Comparison of ENCODE assay signal across 8 mouse cellular contexts in genomic region chr2:145161046-145161700, GRCm38 (mm10). TPM values are rescaled to one million over a fixed set of nuclear protein-coding genes. Genes with fewer than 3 reads are reported as not detected.
DNase-seq lines count a peak whose midpoint lies in the region; ATAC-seq and TF ChIP-seq lines count a peak whose summit lies in the region.

No protein-coding gene starts in this region.

- H3K27me3 ChIP-seq in kidney, embryonic 16.5 days (ENCODE audit: insufficient read depth, low read length), result no peaks in the 10 kb centered on the region
- H3K27me3 ChIP-seq in liver, adult 2 months (ENCODE audit: control insufficient read depth, insufficient read depth, low read length), result no peaks in the 10 kb centered on the region; the same call in 1 of the 2 replicates

- no peaks in the 10 kb centered on the region for H3K36me3 ChIP-seq in kidney, embryonic 16.5 days (ENCODE audit: insufficient read depth, low read length)
- no peaks in the 10 kb centered on the region for H3K36me3 ChIP-seq in liver, adult 2 months (ENCODE audit: control insufficient read depth, insufficient read depth, low read length)

- no peaks in the 10 kb centered on the region for H3K9me3 ChIP-seq in kidney, embryonic 16.5 days (ENCODE audit: low read length)

- no peak overlapping the region for H3K4me3 ChIP-seq in kidney, embryonic 16.5 days (ENCODE audit: low read length)
- no peak overlapping the region for H3K4me3 ChIP-seq in liver, adult 2 months (ENCODE audit: insufficient read depth, low read depth, low read length)

- H3K9ac ChIP-seq in kidney, embryonic 16.5 days (replicated peaks; ENCODE audit: low read length), result no peak overlapping the region
- no peak overlapping the region for H3K9ac ChIP-seq in liver, adult 2 months (ENCODE audit: low read depth, low read length)

- no peaks in the 10 kb centered on the region for H3K4me1 ChIP-seq in kidney, embryonic 16.5 days (ENCODE audit: insufficient read depth, low read length)
- H3K4me1 ChIP-seq in liver, adult 2 months (ENCODE audit: control insufficient read depth, insufficient read depth, low read length), result no peaks in the 10 kb centered on the region

- ATAC-seq in kidney, embryonic 16.5 days (ENCODE audit: low FRiP score, low TSS enrichment), result peak; percentile 89
- ATAC-seq in neutrophil, adult 5-6 weeks (ENCODE audit: extremely low read depth, insufficient number of reproducible peaks, low FRiP score, poor library complexity, severe bottlenecking), result peak; percentile 76

- DNase-seq in 416B (ENCODE audit: low read depth), result peak; percentile 82
- peak; percentile 86 to 88 for DNase-seq in adrenal gland, adult 18-20 months (ENCODE audit: low spot score in 2 of 2)
- peak; percentile 66 for DNase-seq in embryo, embryonic 11.5 days (ENCODE audit: low read depth, low spot score)
- peak; percentile 80 for DNase-seq in heart, adult 8-10 months (ENCODE audit: low spot score)
- peak; percentile 47 for DNase-seq in liver, adult 2 months (ENCODE audit: extremely low read depth, low read depth, low spot score)
- peak; percentile 43 for DNase-seq in thymus, postnatal 0 days (ENCODE audit: low spot score)

- peak; percentile 97 for TF ChIP-seq CTCF in liver, adult 2 months (IDR thresholded peaks at IDR 0.05; ENCODE audit: low read depth, low read length)

- H3K79me2 ChIP-seq in liver, adult 2 months (ENCODE audit: control insufficient read depth, insufficient read depth, low read length), result no peaks in the 10 kb centered on the region

- WGBS in kidney, embryonic 16.5 days, result 28% methylated on average over 12 of the region's 12 CpGs
- 25% methylated on average over 12 of the region's 12 CpGs for WGBS in liver, adult 2 months

- no peak overlapping the region for H3K27ac ChIP-seq in kidney, embryonic 16.5 days (ENCODE audit: low read length)
- H3K27ac ChIP-seq in liver, adult 2 months (replicated peaks; ENCODE audit: insufficient read depth, low read depth, low read length), result no peak overlapping the region

- H3K4me2 ChIP-seq in kidney, embryonic 16.5 days (replicated peaks; ENCODE audit: low read depth, low read length), result no peak overlapping the region

- TF ChIP-seq POLR2A in liver, adult 2 months (IDR thresholded peaks at IDR 0.05; ENCODE audit: extremely low read depth, insufficient read depth, low read length), result no peak

RNA-seq across cellular contexts. Expression of gene Slc24a3, which starts 6.4 kb away (rescaled TPM):
- total RNA-seq in adrenal gland, adult 18-20 months (2021), result 10 to 100 TPM; 29.4 to 52.4 TPM
- 1 to 10 TPM; 1.7 to 2.4 (median 2.0) TPM for total RNA-seq in heart, adult 8-10 months (2022)
- polyA plus RNA-seq in kidney, embryonic 16.5 days (2015; fragmentation: Nextera tagmentation; extraction: Ambion mirVana), result 0.66 and 1.0 TPM in 2 replicates
- total RNA-seq in liver, adult 2 months (2014; rRNA removed), result 0.09 and 0.34 TPM in 2 replicates
- 0.14 and 0.33 TPM in 2 replicates for polyA plus RNA-seq in liver, adult 2 months (2012; rRNA removed)
- total RNA-seq in neutrophil, adult 5-6 weeks (2017), result 0.74 and 1.0 TPM in 2 replicates
- polyA plus RNA-seq in thymus, postnatal 0 days (2015; fragmentation: Nextera tagmentation; extraction: Ambion mirVana), result 0.60 and 0.64 TPM in 2 replicates

Comparison
In these comparisons a context has a peak if more than half of its experiments do, and no peak if none do; other contexts are left out.
1. RNA of gene Slc24a3, which starts 6.4 kb away (total RNA-seq): 29.4 to 52.4 TPM in adrenal gland, adult 18-20 months; 1.7 to 2.4 TPM in heart, adult 8-10 months, 0.74 to 1.0 TPM in neutrophil, adult 5-6 weeks and 0.09 to 0.34 TPM in liver, adult 2 months; every median in the first group is over 4 times any median in the second.
2. Peak in every context shown above with its lines, with median percentiles within 50 percentile points of each other: DNase-seq.